Mouse (Mus musculus) heart, embryonic 14.5 days (tissue): ENCODE data around the gene Rack1. TPM values are rescaled to one million over a fixed set of nuclear protein-coding genes. Genes with fewer than 3 reads are reported as not detected.
"Not testable (repeated sequence)": the region's sequence is repeated elsewhere in the genome, so short reads cannot be mapped to it uniquely, and the experiment has no call there.

ENCODE experiments used
- ATAC-seq: fragments of 200-750 bp; cut with Nextera tagmentation; 2 replicates; pipeline ENCODE4 v1.8.0; 2017; ENCODE audit warnings: low read depth, moderate TSS enrichment; ENCODE audit not compliant: insufficient number of reproducible peaks, insufficient read depth, low FRiP score
- H3K27ac ChIP-seq, 2 experiments: fragments of 200-500 bp in 1 of 2; fragments of 300-500 bp in 1 of 2; sonication (generic) in 1 of 2; replicated peaks in 1 of 2; 2 replicates each; pipeline ENCODE4 v1.5.1; 2012 to 2014; ENCODE audit warnings: low read depth in 2 of 2, low read length in 2 of 2, control low read depth in 1 of 2, mild to moderate bottlenecking in 1 of 2, mixed read lengths in 1 of 2; ENCODE audit not compliant: control insufficient read depth in 1 of 2, insufficient read depth in 1 of 2
- H3K27me3 ChIP-seq: fragments of 300-500 bp; sonication (generic); 2 replicates; pipeline ENCODE4 v1.6.1; 2014; ENCODE audit warnings: mild to moderate bottlenecking, low read length, control low read depth; ENCODE audit not compliant: control insufficient read depth, insufficient read depth
- H3K36me3 ChIP-seq: fragments of 300-500 bp; sonication (generic); 2 replicates; pipeline ENCODE4 v1.6.1; 2014; ENCODE audit warnings: mild to moderate bottlenecking, control low read depth, low read length, mixed read lengths; ENCODE audit not compliant: control insufficient read depth, insufficient read depth
- H3K4me1 ChIP-seq, 2 experiments: fragments of 200-500 bp in 1 of 2; fragments of 300-500 bp in 1 of 2; sonication (generic) in 1 of 2; 2 replicates each; pipeline ENCODE4 v1.6.1; 2012 to 2014; ENCODE audit warnings: low read length in 2 of 2, control low read depth in 1 of 2, mixed read lengths in 1 of 2; ENCODE audit not compliant: control insufficient read depth in 2 of 2, insufficient read depth in 2 of 2
- H3K4me2 ChIP-seq: fragments of 300-500 bp; sonication (generic); 2 replicates; pipeline ENCODE4 v1.6.1; 2014; ENCODE audit warnings: mild to moderate bottlenecking, low read length
- H3K4me3 ChIP-seq, 2 experiments: fragments of 200-500 bp in 1 of 2; fragments of 300-500 bp in 1 of 2; sonication (generic) in 1 of 2; 2 replicates each; pipeline ENCODE4 v1.5.1; 2012 to 2014; ENCODE audit warnings: low read length in 2 of 2, mild to moderate bottlenecking in 2 of 2, control low read depth in 1 of 2, low read depth in 1 of 2, moderate library complexity in 1 of 2; ENCODE audit not compliant: control insufficient read depth in 1 of 2, insufficient read depth in 1 of 2
- H3K9ac ChIP-seq: fragments of 300-500 bp; sonication (generic); 2 replicates; pipeline ENCODE4 v1.6.1; 2014; ENCODE audit warnings: mild to moderate bottlenecking, low read length
- H3K9me3 ChIP-seq: fragments of 300-500 bp; sonication (generic); 2 replicates; pipeline ENCODE4 v1.6.1; 2016; ENCODE audit warnings: low read length, control low read depth; ENCODE audit not compliant: control insufficient read depth
- WGBS: fragments of 180-500 bp; shearing (Covaris S2); extraction: QIAGEN DNeasy Blood & Tissue Kit; methylation state at CpG from one replicate; pipeline ENCODE4 v1.1.7; 2014; 5-methylcytosine and 5-hydroxymethylcytosine counted together
- polyA plus RNA-seq: library from polyadenylated mRNA; unstranded; fragments of >200 nt; fragmentation: Nextera tagmentation; extraction: Ambion mirVana; gene quantifications from 2 replicates; pipeline ENCODE4 v1.2.1, GENCODE M21; 2014

The Rack1 gene
- polyA plus RNA-seq, 1 experiment from 2014 or later = 512 TPM

DNA sequence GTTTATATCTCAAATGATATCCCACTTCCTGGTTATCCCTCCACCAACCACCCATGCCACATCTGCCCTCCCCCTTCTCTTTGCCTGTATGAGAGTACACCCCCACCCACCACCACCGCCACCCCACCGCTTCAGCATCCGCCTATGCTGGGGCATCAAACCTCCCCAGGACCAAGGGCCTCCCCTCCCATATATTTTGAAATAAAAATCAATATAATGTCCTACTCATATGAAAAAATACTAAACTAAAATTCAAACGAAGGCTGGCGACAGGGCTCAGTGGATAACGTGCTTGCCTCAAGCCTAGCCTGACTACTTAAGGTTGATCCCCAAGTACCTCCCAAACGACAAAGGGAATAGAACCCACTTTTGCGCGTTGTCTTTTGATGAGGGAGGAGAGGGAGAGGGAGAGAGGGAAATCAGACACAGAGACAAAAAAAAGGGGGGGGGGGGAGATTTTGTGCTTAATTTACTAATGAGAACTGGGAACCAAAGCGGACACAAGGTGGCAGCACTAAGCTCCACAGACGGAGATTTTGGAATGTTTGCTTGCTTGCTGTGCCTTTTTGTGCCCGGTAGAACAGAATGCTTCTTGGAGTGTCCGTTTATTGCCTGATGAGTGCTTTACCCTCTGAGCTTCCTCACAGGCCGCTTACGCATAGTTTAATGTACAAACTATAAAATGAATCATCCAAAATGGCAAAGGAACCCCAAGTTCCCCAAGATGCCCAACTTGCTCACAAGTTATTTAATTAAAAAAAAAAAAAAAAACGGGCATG is 11.6 kb upstream of the Rack1 start:
- ATAC-seq = no peak
- Histone ChIP-seq H3K27me3 (no peaks in the 10 kb centered on the region), H3K27ac (no peak overlapping the region), H3K4me3 (peak overlapping the region; percentile 39 to 47), H3K4me1 (peaks cover 4 to 9% of the 10 kb centered on the region in 2 experiments; a peak in 3 of 4 replicates), H3K4me2 (peak overlapping the region; percentile 69), H3K9me3 (no peaks in the 10 kb centered on the region), H3K36me3 (no peaks in the 10 kb centered on the region), H3K9ac (peak overlapping the region; percentile 66)
- 9% methylated on average over 16 of the region's 16 CpGs for WGBS

DNA sequence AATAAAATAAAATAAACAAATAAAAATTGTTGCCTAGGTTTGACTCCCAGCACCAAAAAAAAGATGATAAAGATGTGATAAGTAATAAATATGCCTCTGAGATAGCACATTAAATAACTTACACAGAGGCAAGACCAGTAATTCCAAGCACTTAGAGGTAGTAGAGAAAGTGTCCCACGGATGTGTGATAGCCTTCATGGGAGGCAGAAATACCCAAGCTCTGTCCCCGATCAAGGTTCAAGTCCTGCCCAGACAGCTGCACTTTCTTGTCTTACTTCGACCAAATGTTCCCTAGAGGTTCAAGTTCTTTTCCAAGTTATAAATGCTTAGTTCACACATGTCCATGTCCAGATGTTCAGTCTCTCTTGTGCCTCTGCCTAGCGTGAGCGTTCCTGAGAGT is 10.9 kb upstream of the Rack1 start:
- ATAC-seq = no peak
- no peaks in the 10 kb centered on the region for H3K36me3 ChIP-seq
- WGBS = 79% methylated on average over 5 of the region's 5 CpGs
- no peaks in the 10 kb centered on the region for H3K9me3 ChIP-seq
- H3K4me1 ChIP-seq = peaks cover 4 to 9% of the 10 kb centered on the region in 2 experiments; a peak in 3 of 4 replicates
- H3K9ac ChIP-seq = no peak overlapping the region
- no peak overlapping the region for H3K27ac ChIP-seq
- H3K4me2 ChIP-seq = peak overlapping the region; percentile 69; the same call in 1 of the 2 replicates
- H3K27me3 ChIP-seq = no peaks in the 10 kb centered on the region
- H3K4me3 ChIP-seq = no peak overlapping the region

DNA sequence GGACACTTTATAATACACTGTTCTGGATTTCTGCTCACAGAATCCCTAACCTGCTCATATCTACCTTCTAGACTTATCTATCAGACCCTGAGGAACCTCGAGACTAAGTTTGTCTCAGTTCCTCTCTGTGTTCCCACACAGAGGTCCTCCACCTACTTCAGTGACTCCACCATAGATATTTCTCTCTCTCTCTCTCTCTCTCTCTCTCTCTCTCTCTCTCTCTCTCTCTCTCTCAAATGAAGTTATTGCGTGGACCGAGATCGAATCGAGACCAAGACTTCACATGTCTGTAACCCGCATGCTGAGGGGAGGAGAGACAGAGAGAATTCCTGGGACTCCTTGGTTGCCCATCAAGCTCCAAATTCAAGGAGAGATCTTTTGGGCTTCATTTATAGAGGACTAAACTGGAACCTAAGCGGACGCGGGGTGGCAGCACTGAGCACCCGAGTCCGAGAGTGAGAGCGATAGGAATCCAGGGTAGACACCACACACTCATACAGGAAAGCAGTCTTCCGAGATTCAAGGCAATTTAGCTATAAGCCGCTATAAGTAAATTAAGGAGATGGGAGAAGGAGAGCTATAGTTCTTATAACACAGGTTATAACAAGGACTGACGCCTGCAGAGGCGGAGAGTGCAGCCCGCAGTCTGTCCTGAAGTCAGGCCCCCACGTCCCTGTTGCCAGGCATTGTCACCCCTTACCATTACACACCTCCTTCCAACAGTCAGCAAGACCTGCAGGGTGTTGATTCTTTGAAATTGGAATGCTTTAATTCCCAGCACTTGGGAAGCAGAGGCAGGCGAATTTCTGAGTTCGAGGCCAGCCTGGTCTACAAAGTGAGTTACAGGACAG is 9.9 kb upstream of the Rack1 start:
- H3K27me3 ChIP-seq = no peaks in the 10 kb centered on the region
- no peaks in the 10 kb centered on the region for H3K36me3 ChIP-seq
- ATAC-seq = 0 out of 2 replicates have a peak, but pooled peaks have one; percentile 46
- H3K4me1 ChIP-seq = peaks cover 4 to 9% of the 10 kb centered on the region in 2 experiments; a peak in 3 of 4 replicates
- peak overlapping the region; percentile 65 for H3K4me2 ChIP-seq
- 17% methylated on average over 20 of the region's 20 CpGs for WGBS
- H3K9ac ChIP-seq = peak overlapping the region; percentile 62
- H3K9me3 ChIP-seq = no peaks in the 10 kb centered on the region
- H3K4me3 ChIP-seq = peak overlapping the region; percentile 1 to 28; a peak in 3 of 4 replicates
- no peak overlapping the region for H3K27ac ChIP-seq

DNA sequence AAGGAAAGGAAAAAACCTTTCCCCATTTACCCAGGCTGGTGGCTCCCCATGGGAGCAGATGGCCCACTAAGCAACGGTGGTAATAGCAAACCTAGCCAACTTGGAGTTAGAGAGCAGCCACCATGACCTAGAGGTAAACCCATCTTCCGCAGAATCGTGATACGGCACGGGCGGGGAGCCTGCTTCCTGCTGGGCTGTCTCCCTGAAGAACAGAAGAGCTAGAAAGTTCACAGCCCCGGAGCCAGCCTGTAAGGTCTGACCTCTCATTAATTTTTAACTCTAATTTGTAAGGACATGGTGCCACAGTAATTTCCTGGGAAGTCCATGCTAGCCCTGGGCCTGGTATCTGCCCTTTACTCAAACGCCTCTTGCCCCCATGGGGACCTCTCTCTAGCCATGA is 9.2 kb upstream of the Rack1 start:
- H3K4me1 ChIP-seq = peaks cover 4 to 9% of the 10 kb centered on the region in 2 experiments; a peak in 3 of 4 replicates
- ATAC-seq = no peak
- H3K9me3 ChIP-seq = no peaks in the 10 kb centered on the region
- no peak overlapping the region for H3K27ac ChIP-seq
- no peaks in the 10 kb centered on the region for H3K27me3 ChIP-seq
- H3K36me3 ChIP-seq = no peaks in the 10 kb centered on the region
- WGBS = 55% methylated on average over 8 of the region's 8 CpGs
- no peak overlapping the region for H3K4me2 ChIP-seq
- no peak overlapping the region for H3K4me3 ChIP-seq
- no peak overlapping the region for H3K9ac ChIP-seq

DNA sequence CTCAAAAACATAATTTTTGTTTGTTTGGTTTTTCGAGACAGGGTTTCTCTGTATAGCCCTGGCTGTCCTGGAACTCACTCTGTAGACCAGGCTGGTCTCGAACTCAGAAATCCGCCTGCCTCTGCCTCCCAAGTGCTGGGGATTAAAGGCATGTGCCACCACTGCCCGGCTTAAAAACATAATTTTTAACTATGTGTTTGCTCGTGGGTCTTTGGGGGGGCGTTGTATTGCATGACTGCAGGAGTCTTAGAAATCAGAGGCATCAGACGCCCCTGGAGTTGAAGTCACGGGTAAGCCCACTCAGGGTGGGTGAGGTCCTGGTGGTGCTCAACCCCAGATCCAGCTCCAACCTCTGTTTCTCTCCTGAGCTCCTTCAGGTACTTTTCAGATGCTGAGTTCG is 8.2 kb upstream of the Rack1 start:
- H3K4me3 ChIP-seq, H3K27me3 ChIP-seq, H3K9me3 ChIP-seq, H3K36me3 ChIP-seq, H3K4me2 ChIP-seq, H3K9ac ChIP-seq, ATAC-seq, H3K4me1 ChIP-seq, H3K27ac ChIP-seq: not testable (repeated sequence)
- 87% methylated on average over 9 of the region's 9 CpGs for WGBS

DNA sequence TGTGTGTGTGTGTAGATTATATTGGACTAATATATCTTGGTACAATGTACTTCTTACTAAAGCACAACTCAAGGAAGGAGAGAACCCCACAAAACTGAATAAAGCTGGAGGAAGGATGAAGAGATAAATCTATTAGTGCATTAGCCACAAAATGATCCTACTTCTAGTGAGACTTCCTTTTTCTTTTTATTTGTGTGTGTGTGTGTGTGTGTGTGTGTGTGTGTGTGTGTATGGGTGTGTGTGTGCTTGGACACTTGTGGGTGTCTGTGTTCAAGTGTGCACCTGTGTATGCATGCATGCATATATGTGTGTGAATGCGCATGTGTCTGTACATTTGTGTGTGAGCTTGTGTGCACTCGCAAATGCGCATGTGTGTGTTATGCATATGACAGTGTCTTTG is 6.9 kb upstream of the Rack1 start:
- Histone ChIP-seq H3K4me2 (no peak overlapping the region), H3K9me3 (no peaks in the 10 kb centered on the region), H3K27ac (no peak overlapping the region), H3K9ac (no peak overlapping the region), H3K4me1 (peaks cover 6 to 10% of the 10 kb centered on the region in 2 experiments), H3K27me3 (no peaks in the 10 kb centered on the region), H3K4me3 (no peak overlapping the region), H3K36me3 (no peaks in the 10 kb centered on the region)
- ATAC-seq = no peak
- WGBS = 94% methylated on average over 3 of the region's 3 CpGs

DNA sequence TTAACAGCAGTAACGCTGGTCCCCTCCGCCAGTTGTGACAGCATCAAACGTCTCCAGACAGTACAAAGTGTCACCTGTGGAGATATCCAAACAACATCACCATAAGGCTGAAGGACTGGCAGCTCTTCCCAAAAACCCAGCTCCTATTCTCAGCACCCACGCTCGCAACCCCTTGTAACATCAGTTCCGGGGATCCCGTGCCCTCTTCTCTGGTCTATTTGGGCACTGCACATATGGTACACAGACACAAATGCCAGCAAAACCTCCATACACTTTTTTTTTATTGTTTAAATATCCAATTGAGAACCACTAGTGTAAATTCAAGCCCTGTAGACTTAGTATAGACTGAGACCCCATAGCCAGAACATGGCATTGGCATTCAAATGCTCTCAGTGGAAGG is 4.9 kb upstream of the Rack1 start:
- no peak overlapping the region for H3K4me3 ChIP-seq
- H3K4me1 ChIP-seq = peaks cover 8 to 14% of the 10 kb centered on the region in 2 experiments
- 84% methylated on average over 7 of the region's 7 CpGs for WGBS
- no peaks in the 10 kb centered on the region for H3K27me3 ChIP-seq
- no peak overlapping the region for H3K4me2 ChIP-seq
- H3K9ac ChIP-seq = no peak overlapping the region
- H3K27ac ChIP-seq = no peak overlapping the region
- H3K36me3 ChIP-seq = no peaks in the 10 kb centered on the region
- H3K9me3 ChIP-seq = no peaks in the 10 kb centered on the region
- ATAC-seq = no peak
